Mouse (Mus musculus) testis, adult 2 months (tissue): Measurements from ENCODE around the gene Clcf1.

ENCODE experiments used
- CTCF ChIP-seq: fragments of 200-500 bp; IDR thresholded peaks from 2 replicates; pipeline ENCODE4 v1.5.1; 2012; ENCODE audit warnings: low read depth, mild to moderate bottlenecking, inconsistent platforms, low read length, moderate library complexity; ENCODE audit not compliant: control insufficient read depth, insufficient read depth, insufficient replicate concordance
- POLR2A ChIP-seq: fragments of 200-500 bp; IDR thresholded peaks from 2 replicates; pipeline ENCODE4 v1.6.1; 2012; ENCODE audit warnings: low read depth, mild to moderate bottlenecking, inconsistent platforms, low read length, moderate library complexity; ENCODE audit not compliant: control insufficient read depth

DNA sequence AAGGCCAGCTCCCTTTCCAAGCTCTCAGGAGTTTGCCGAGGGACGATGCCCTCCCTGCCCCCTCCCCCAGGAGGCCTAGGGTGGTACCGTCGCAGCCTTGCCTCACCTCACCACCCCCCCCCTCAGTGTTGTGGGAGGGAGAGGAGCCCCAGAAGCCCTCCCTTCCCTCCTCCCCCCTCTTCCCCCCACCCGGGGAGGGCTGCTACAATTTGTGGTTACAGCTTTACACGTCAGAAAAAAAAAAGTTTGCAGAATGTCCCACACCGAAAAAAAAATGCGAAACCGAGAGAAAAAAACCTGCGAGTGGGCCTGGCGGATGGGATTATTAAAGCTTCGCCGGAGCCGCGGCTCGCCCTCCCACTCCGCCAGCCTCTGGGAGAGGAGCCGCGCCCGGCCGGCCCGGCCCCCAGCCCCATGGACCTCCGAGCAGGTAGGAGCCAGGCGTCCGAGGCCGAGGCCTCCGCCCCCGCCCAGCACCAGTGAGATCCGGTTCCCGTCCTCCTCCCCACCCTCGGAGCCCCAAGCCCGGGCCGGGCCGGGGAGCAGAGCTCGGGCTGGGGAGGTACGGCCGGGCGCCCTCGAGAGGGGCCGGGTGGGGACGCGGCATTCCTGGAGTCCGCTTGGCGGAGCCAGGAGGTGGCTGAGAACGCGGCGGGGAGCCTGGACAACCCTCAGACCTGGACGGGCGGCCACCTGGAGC is at the start of gene Clcf1, which contains the start of gene AC109138.7:
- TF ChIP-seq POLR2A (no peak), CTCF (no peak)
